Mouse (Mus musculus): ENCODE results near the gene Med17.

Med17 gene

DNA sequence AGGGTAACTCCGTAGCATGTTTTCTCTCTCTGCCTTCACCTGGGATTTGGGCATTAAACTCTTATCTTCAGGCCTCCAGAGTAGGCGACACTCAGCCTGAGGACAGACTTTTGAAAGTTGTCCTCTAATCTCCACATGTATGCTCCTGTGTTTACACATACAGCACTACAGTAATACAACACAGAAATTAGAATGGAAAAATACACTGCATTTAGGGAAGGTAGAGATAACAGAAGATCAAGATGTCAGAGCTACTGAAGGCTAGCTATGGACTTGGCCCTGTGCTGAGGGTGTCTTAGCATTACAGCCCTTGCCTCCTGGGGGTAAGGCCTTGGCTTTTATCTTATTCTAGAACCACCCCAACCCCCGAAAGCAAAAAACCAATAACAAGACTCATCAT, 8.7 kb upstream of the Med17 start:
- in situ Hi-C loops (cut with MseI, MboI) = loop anchor here in 1 of 2 experiments (10.0 kb wide), 1 partner anchor 254 kb away; no protein-coding TSS in a partner anchor

DNA sequence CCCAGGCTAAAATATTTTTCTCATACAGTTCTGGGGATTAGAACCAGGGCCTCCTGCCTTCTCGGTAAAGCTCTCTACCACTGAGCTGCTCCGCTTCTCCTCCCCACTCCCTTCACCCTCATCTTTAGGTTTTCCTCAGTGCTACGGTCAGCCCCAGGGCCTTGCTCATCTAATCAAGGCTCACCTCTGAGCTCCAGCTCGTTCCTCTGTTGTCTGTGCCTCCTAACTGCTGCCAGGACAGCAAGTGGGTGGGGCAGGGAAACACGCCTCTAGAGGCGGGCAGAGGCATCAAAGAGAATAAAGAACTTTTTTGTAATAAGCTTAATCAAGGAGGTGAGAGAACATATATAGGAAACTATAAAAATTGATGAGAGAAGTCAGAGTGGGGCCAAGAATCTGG, 8.1 kb upstream of the Med17 start:
- in situ Hi-C loops (cut with MseI, MboI) = loop anchor here in 1 of 2 experiments (10.0 kb wide), 1 partner anchor 253 kb away; no protein-coding TSS in a partner anchor

DNA sequence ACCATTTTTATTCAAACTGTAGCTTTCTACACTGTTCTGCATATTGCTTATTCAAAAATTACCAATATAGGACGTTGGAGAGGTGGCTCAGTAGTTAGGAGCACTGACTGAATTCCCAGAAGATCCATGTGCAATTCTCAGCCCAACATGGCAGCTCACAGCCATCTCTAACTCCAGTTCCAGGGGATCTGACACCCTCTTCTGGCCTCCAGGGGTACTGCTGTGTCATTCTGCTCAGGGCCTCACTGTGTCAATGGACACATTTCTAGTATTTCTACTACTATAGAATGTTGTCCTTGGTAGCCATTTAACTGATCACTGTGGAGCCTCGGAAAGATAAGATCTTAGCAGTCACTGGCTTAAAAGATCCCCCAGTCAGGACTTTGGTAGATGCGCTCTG, 5.7 kb upstream of the Med17 start:
- in situ Hi-C loops (cut with MseI, MboI) = loop anchor here in 1 of 2 experiments (10.0 kb wide), 1 partner anchor 251 kb away; no protein-coding TSS in a partner anchor

DNA sequence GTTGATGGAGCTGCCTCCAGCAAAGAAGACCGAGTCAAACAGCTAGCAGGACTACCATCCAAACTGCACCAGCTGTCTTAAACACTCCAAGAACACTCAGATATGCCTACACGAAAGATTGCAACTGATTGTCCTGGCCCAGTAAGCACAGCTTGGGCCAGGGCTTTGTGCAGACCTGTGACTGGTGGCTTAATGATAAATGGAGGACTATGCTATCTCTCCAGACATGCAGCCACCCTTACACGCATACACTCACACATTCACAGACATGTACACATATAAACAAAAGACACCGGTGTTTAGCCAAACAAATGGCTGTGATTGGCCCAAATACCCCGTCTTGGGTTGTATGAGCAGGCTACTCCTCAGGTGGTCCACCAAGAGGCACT, 754 bp upstream of the Med17 start:
- in situ Hi-C loops (cut with MseI, MboI) = loop anchor here in 1 of 2 experiments (10.0 kb wide), 1 partner anchor 246 kb away; no protein-coding TSS in a partner anchor

DNA sequence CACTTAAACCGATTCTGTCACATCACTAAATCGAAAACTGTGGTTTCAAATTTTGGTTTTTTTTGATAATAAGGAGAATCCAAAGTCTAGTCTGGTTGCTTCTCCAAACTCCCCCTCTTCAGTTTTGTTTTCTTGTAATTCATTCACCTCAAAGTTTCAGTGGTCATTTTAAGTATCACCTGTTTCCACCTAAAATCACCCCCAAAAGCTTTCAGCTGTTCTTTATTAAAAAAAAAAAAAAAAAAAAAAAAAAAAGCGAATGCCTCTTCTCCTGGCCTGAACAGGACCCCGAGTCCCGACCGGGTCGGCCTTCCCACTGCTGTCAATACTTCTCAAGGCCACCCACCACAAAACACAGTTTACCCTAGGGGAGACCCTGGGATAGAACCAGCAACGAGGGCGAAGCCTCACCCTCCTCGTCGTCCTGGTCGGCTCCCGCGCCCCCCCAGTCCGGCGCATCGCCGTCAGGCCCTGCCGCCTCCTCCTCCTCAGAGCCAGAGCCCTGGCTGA, 537 bp downstream of the Med17 start:
- in situ Hi-C loops (cut with MseI, MboI) = no loop called here

DNA sequence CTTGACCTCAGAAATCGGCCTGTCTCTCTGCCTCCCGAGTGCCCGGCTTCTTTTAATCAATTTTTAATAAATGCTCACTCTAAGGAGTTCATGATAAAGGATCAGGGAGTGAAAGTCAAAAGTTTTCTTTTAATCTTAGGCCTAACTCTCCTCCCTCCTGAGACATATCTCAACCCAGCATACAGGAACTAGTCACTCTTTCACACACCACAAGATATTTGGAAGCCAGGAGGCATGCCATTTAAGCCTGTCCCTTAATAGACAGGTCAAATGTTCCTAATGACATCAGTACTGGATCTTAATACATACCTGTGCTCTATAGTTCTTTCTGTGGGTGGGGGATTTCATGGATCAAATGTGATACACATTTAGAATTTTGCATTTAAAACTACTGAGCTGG, 1.4 kb downstream of the Med17 start:
- in situ Hi-C loops (cut with MseI, MboI) = no loop called here

DNA sequence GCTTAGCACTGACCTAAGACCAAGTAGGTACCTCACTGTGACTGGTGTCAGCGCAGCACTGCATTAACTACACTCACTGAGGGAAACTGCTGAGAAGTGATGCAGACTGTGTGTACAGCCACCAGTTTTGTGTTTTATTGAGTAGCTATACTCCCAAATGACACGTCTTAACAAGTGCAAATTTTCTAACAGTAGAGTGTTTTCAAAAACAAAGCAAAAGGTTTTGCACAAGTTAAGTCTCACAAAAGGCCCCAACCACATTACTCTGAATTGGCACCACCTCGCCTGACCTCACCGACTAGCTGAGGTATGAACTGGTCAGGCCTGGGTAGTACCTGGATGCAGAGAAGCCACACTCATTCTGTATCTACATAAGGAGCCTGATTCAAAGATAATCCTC, 2.9 kb downstream of the Med17 start:
- in situ Hi-C loops (cut with MseI, MboI) = no loop called here

DNA sequence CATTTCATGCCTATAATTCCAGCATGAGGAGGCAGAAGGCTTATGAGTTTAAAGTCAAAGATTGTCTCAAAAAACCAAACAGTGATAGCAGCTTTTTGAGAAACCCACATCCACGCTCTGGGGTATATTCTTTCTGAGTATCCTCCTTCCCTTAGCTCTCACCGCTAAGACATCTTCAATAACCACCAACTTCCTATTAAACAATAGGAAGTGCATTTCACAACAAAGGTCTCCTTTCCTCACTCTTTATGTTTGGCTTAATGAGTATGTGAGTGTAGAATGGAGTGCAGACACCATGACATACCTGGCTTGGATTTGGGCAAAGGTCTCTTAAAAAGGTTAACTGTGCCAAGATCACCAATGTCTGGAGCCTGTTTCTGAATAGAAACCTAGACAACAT, 5.8 kb downstream of the Med17 start:
- in situ Hi-C loops (cut with MseI, MboI) = no loop called here

DNA sequence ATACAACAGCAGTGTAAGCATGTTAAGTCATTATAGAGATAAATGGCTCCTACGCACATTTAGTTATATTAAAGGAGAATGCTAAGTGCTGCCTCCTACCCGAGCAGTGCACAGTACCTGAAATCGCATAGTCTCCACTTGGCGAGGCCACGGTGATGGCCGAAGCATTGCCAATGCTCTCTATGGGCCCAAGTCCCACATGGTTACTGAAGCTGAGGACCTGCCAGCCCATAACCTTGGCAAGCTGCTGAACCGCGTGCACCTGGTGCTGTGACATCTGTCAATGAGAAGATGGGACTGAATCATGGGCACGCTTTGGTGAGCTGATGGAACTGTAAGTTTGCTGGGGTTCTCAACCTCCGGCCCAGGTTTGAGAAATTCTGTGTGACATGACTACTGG, 16.2 kb downstream of the Med17 start:
- in situ Hi-C loops (cut with MseI, MboI) = no loop called here

DNA sequence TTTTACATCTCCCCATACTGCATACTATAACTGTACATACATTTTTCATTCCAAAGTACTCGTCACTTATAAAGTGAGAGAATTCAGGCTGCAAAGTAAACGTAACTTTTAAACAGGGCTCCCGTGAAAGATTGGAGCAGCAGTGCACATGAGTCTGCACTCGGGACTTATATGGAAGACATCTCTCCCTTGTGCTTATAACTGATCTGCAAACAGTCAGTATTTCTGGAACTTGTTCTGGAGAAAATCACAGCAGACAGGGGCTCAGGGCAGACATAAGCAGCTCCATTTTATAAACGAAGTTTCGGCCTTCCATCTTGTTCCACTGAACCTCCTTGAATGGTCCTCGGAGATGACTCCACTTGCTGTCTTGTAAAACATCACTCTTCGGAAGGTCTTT, 17.8 kb downstream of the Med17 start:
- in situ Hi-C loops (cut with MseI, MboI) = no loop called here

DNA sequence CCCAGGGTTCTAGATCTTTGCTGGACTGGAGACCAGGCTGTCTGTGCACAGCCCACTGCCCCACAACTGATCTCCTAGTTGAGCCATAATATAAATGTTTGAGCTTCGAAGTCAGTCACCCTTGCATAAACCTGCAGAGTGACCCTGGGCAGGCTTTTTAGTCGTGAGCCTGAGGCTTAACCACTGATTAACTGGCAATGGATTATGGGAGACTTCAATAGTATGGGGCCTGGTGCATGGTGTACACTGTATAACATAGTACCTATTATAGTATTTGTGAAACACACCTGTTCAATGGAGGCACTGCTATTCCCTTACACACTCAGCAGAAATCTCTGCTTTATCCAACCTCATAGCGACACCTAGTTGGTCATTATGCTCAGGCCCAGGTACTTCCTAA, 23.5 kb downstream of the Med17 start:
- in situ Hi-C loops (cut with MseI, MboI) = no loop called here

DNA sequence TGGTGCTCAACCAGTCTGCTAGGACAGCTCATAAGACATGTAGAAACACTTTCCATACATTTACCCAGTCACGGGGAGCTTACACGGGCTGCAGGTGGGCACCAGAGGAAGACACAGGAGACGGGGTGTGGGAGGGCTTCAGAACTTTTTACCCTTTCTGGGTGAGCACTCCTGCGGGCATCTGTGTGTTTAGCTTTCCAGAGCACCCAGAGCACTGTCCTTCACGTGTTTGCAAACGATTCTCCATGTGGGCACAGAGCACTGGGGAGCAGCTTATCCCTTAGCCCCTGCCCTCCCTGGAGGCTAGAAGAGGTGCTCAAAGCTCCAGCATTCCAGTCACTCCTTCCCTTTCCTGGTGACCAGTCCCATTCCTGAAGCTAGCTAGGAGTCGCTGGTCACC, 25.2 kb downstream of the Med17 start:
- in situ Hi-C loops (cut with MseI, MboI) = no loop called here

DNA sequence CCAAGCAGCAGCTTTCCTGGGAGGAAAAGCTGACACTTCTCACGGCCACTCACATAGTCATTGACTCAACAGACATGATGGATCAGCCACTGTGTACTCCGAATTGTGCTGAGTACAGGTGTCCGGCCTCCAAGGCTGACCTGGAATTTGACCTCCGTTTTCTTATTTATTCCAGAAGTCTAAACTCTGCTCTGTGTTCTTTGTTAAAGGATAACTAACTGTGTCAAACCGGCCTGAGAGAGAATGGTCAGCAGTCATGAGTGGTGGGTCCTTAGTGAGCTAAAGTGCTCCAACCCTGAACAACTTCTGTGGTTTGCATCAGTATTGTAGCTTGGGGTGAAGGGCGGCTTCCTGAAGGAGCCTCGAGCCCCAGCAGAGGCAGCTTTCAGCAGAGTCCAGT, 27.5 kb downstream of the Med17 start:
- in situ Hi-C loops (cut with MseI, MboI) = no loop called here

DNA sequence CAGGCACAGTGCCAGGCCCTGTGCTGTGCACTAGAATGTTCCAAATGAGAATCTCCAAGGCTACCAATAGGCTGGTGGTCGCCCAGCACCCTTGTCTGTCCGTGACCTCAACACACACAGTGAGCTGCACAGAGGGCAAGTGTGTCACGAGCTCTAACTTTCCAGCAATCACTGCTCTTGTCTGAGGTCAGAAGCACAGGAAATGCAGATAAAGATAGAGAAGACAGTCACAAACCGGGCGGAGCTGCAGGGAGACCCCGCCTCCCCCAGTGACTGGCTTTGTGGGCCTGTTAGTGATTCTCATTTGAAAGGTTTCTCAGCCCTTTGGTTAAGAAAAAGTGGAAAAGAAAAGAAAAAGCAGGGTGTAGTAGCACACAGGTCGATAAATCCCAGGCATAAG, 29.4 kb downstream of the Med17 start:
- in situ Hi-C loops (cut with MseI, MboI) = no loop called here

DNA sequence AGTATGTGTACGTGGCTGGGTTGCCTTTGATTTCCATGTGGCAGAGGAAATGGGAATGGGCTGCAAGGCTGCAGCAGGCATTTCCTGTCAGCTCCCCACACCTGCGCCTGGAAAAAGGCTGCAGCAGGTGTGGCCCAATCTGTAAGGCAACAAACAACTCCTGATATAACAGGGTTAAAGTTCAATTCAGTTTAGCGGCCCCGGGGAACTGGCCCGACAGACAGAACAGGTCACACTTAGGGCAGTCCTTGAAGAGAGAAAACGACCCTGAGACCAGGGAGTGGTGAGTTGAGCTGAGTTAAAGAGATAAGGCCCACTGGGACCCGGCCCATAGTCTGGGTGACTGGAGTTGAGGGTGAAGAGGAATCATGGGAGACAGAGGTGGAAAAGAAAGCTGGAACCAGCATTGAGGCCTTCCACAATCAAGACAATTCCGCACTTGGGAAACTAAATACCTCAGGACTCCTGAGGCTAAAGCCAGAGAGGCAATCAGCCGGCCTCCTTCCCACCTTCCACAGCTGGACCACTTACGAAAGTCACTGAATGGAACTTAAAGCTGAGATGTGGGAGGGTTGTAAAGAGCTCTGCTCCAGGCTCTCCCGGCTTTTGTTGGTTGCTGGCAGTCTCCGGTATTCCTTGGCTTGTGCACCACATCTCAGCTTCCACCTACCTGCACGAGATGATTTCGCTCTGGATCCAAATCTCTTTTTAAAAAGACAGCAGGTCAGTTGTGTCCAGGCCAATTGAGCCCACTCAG, 34.2 kb downstream of the Med17 start:
- in situ Hi-C loops (cut with MseI, MboI) = no loop called here

DNA sequence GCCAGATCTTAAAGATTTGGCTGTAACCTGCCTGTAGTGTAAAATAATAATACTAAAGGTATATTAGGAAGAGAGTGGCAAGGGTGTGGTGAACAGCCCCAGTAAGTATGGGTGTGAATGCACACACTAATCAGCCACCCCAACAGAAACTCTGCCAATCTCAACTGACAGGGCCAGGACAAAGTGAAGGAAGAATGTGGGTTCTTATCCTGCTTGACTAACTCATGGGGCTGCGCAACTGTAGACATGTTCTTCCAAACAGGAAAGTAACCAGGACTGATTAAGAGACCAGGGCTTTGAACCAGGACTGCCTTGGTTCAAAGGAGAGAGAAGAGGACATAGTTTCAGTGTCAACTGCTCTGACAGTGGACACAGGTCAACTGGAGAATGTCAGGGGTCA, 37.6 kb downstream of the Med17 start:
- in situ Hi-C loops (cut with MseI, MboI) = no loop called here

DNA sequence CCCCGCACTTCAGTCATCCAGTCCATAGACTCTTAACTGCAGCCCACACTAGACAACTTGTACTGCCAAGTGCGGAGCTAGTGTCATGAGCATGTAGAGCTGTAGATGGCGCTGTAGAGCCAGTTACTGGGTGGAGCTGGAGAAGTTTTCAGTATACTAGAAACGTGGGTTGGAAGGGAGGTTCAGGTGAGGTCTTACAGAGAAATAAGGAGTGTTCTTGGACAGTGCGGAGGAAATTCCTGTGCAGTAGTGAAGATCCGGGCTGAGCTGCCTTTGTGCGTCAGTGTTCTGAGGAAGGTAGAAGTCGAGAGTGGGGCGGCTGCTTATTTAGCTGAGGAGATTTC, 38.2 kb downstream of the Med17 start:
- in situ Hi-C loops (cut with MseI, MboI) = no loop called here

DNA sequence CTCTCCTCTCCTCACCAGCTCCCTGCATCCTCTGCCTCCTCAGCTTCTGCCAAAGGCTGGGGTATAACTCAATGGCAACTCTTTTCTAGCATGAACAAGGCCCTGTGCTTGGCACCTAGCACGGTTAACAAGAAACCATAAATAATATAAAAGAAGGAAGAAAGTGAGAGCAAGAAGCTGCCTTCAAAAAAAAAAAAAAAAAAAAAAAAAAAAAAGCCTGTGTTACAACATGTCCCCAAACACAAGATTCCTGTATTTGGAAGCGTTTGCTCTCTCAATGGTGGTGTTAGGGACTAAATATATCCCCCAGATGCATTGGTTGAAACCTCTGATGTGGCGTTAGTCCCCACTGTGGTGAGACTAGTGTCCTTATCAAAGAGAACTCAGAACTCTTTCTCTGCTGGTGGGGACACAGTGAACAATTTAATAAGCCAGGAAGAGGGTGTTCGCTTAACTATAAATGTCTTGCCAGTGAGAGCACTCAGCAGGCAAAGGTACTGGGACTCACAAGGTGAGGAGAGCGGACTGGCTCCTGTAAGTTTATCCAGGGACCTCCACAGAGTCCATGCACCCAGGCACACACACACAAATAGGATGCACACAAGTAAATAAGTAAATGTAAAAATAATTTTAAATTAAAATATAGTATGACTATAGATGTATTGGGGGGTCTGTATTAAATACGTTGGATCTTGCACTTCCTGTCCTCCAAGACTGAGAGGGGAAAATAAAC, 38.7 kb downstream of the Med17 start:
- in situ Hi-C loops (cut with MseI, MboI) = no loop called here

DNA sequence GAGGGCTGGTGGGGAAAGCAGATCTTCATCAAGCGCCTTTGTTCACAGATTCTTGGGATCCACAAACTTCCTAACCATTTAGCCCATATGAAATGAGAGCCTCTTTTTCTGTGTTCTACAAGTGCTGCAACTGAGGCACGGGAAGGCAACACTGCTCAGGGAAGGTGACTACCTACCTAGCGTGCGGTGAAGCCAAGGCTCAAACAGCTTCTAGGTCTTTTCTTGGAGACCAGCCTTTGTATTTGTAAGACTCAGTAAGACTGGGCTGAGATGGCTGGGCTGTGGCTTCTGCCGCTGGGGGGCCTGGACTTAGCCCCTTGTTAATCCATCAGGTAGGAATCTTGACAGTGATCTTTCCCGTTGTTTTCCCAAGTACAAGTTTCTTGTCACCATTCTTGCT, 39.7 kb downstream of the Med17 start:
- in situ Hi-C loops (cut with MseI, MboI) = no loop called here

DNA sequence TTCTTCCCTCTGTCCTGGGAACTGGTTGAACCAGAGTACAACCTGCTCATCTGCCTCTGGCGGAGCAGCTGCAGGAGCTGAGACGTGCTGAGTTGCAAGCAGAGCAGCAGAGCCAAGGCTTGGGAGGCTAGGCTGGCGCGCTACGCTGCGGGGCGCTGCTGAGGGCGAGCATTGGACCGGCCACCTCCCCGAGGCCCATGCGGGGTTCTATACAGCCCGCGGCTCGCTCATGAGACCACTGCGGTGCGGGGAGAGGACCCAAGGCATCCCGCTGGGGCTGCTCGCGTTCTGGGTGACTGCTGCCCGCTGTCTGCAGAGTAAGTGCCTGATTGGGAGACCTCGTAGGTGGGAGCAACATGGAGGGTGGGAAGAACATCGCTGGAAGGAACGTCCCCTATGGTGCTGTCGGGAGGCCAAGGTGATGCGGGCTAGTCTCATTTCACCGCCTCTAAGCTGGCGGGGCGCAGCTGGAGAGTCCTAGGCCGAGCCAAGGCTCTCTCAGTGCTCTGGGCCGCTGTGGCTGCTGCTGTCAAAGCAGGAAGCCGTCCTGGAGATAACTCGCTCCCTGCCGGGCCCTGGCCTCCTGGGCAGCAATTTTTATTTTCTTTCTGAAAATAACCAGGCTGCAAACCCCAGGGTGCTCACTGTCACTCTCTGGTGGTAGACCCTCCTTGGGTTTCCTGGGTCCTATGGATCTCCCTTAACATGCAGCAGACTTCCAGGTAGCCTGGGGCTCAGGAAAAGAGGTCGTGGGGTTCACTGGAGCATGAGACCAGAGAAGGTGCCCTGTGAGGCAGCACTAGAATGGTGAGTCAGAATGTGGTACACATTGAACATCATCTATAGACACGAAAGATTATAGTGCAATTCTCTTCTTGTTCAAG, 40.4 kb downstream of the Med17 start, which contains the start of gene Vstm5:
Gene Vstm5 (plus strand): TSS at position 4 of the 884 bp plus-strand sequence.
- in situ Hi-C loops (cut with MseI, MboI) = no loop called here

DNA sequence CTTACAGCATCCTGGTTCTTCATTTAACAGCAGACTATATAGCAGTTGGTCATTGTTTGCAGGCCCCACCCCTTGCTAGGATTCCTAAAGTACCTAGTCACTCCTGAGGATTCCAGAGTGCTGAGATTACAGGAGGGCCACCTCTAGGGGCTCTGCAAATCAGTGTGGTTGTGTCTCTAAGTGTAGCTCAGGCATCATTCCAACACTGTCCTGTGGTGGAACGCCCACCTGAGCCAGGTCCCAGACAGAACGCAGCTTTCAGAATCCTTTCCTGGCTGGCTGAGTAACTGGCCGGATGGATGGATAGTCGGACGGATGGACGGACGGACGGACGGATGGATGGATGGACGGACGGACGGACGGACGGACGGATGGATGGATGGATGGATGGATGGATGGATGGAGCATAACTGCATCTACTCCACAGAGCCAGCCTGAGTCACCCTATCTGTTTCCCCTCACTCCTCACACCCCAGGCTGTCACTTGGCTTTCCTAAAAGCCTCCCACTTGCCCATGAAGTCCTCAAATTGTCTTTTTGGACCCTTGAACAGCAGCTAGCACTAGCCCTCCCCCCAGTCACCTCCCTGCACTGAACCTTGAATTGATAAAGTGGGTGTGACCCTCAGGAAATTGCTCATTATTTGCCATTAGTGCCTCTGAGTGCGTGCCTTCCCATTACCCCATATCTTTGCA, 41.3 kb downstream of the Med17 start:
- in situ Hi-C loops (cut with MseI, MboI) = no loop called here
